Mouse (Mus musculus) adrenal gland, adult (tissue): ENCODE data around the gene Mrto4.

Experiments
- DNase-seq, 2 experiments: peaks; one replicate each; pipeline ENCODE4 v3.0.0; 2022 to 2023; ENCODE audit warnings: low spot score in 1 of 2; ENCODE audit not compliant: inconsistent age in 2 of 2

Gene Mrto4

GRCm38 (mm10) chr4:139341556-139342233 is 10.7 kb downstream of the Mrto4 start:
- DNase-seq = peak; percentile 87 to 89

- DNase-seq = peak in 1 of 2 experiments; percentile 59
Measured at GRCm38 (mm10) chr4:139340835-139341234, 11.5 kb downstream of the Mrto4 start.

- no peak for DNase-seq
Measured at GRCm38 (mm10) chr4:139338145-139338544, 14.2 kb downstream of the Mrto4 start.

GRCm38 (mm10) chr4:139336822-139337483 is 15.4 kb downstream of the Mrto4 start:
- DNase-seq = peak; percentile 78 to 92

GRCm38 (mm10) chr4:139335507-139335906 is 16.9 kb downstream of the Mrto4 start:
- no peak for DNase-seq

GRCm38 (mm10) chr4:139334631-139335295 is 17.6 kb downstream of the Mrto4 start:
- DNase-seq = no peak

- peak; percentile 85 to 90 for DNase-seq
Measured at GRCm38 (mm10) chr4:139330605-139331004, 21.8 kb downstream of the Mrto4 start.

- no peak for DNase-seq
Measured at GRCm38 (mm10) chr4:139319740-139320139, 32.6 kb downstream of the Mrto4 start.

GRCm38 (mm10) chr4:139318449-139318848 is 33.9 kb downstream of the Mrto4 start:
- no peak for DNase-seq

- DNase-seq = peak; percentile 31 to 70
Measured at GRCm38 (mm10) chr4:139312632-139313031, 39.7 kb downstream of the Mrto4 start.

GRCm38 (mm10) chr4:139311707-139312106 is 40.7 kb downstream of the Mrto4 start:
- DNase-seq = no peak

- DNase-seq = peak in 1 of 2 experiments; percentile 58
Measured at GRCm38 (mm10) chr4:139310899-139311701, 41.3 kb downstream of the Mrto4 start.

- DNase-seq = peak; percentile 97 to 99
Measured at GRCm38 (mm10) chr4:139310171-139310898, 42.0 kb downstream of the Mrto4 start, which contains the start of the genes Pqlc2 and Akr7a5. Gene Pqlc2, minus strand, starts transcription at chr4:139310708. Gene Akr7a5, plus strand, starts transcription at chr4:139310744.

- no peak for DNase-seq
Measured at GRCm38 (mm10) chr4:139309651-139310050, 42.7 kb downstream of the Mrto4 start.

- DNase-seq = no peak
Measured at GRCm38 (mm10) chr4:139307916-139308315, 44.5 kb downstream of the Mrto4 start.

- no peak for DNase-seq
Measured at GRCm38 (mm10) chr4:139305521-139305920, 46.9 kb downstream of the Mrto4 start.

GRCm38 (mm10) chr4:139302241-139302640 is 50.1 kb downstream of the Mrto4 start:
- no peak for DNase-seq

- no peak for DNase-seq
Measured at GRCm38 (mm10) chr4:139301780-139302179, 50.6 kb downstream of the Mrto4 start.

- DNase-seq = no peak
Measured at GRCm38 (mm10) chr4:139298671-139299366, 53.6 kb downstream of the Mrto4 start.

GRCm38 (mm10) chr4:139297566-139297965 is 54.8 kb downstream of the Mrto4 start:
- peak in 1 of 2 experiments; percentile 68 for DNase-seq
